26 mouse cellular contexts compared by ENCODE assay signal in the genomic region with DNA sequence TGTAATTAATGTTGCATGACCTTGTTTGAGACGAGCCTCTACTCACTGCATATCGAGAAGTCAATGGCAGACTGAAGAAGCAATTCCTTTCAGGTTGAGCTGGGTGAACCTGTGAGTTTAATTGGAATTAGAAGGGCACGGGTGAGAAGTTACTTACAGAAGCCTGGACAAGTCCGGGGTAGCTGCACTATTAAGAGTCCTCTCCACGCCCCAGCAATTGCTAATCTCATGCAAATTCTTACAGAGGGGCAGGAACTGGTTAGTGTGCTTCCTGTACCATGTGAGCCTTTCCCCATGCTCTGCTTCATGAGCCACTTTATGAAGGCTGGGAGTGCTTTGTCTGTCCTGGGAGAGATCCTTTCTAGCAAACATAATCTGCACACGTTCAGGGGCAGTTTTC.
A peak's percentile ranks its signal among the peaks of the same experiment; 100 is the strongest.
DNase-seq lines count a peak whose midpoint lies in the region; ATAC-seq and TF ChIP-seq lines count a peak whose summit lies in the region.
"Had no signal": no experiment of that assay in that cellular context is flagged by ENCODE, and none has a peak within 500 bp of the region (broad histone marks: within the 10 kb centered on the region; RNA-seq: fewer than 3 reads in every experiment).

No protein-coding gene starts in this region.

- TF ChIP-seq POLR2A in kidney, adult 2 months (IDR thresholded peaks at IDR 0.05; ENCODE audit: low read depth, low read length) = no peak

- H3K9ac ChIP-seq in kidney, embryonic 16.5 days (replicated peaks; ENCODE audit: low read length) = no peak overlapping the region
- no peak overlapping the region for H3K9ac ChIP-seq in forebrain, postnatal 0 days
- H3K9ac ChIP-seq: heart, embryonic 13.5 days; hindbrain, embryonic 12.5 days; intestine, embryonic 15.5 days; limb, embryonic 12.5 days; liver, embryonic 15.5 days; lung, embryonic 14.5 days; midbrain, embryonic 12.5 days had no signal

- DNase-seq in ZHBTc4 (ENCODE audit: low read depth, low spot score) = peak; percentile 12
- peak; percentile 12 for DNase-seq in kidney, adult 2 months
- peak; percentile 15 to 40 for DNase-seq in kidney, postnatal 4 days
- no peak for DNase-seq in embryo, embryonic 10 days (ENCODE audit: low spot score)
- no peak for DNase-seq in forebrain, postnatal 0 days
- no peak for DNase-seq in layer of hippocampus, postnatal 10 days (ENCODE audit: low spot score in 2 of 2)
- DNase-seq: adrenal gland, postnatal 14 days; cerebellum, adult 18-20 months; cerebellum, postnatal 10 days; gastrocnemius, postnatal 10 days; heart, postnatal 10 days; layer of hippocampus, adult 9-11 months; lung, embryonic 14.5 days; lung, postnatal 14 days; right cerebral cortex, postnatal 14 days had no signal

- ATAC-seq in kidney, embryonic 16.5 days (ENCODE audit: low FRiP score, low TSS enrichment) = peak; percentile 92
- no peak for ATAC-seq in forebrain, postnatal 0 days
- ATAC-seq: forebrain, embryonic 16.5 days; hindbrain, postnatal 0 days; intestine, embryonic 15.5 days had no signal

- no peaks in the 10 kb centered on the region for H3K4me1 ChIP-seq in kidney, adult 2 months (ENCODE audit: control insufficient read depth, insufficient read depth, low read length)
- no peaks in the 10 kb centered on the region for H3K4me1 ChIP-seq in kidney, embryonic 16.5 days (ENCODE audit: insufficient read depth, low read length)
- no peaks in the 10 kb centered on the region for H3K4me1 ChIP-seq in forebrain, postnatal 0 days (ENCODE audit: insufficient read depth)
- H3K4me1 ChIP-seq: heart, embryonic 13.5 days; hindbrain, embryonic 12.5 days; intestine, embryonic 15.5 days; limb, embryonic 12.5 days; liver, embryonic 15.5 days; megakaryocyte, embryonic 14.5 days; midbrain, embryonic 12.5 days had no signal

- no peak overlapping the region for H3K4me3 ChIP-seq in kidney, adult 2 months (ENCODE audit: insufficient read depth, low read depth, low read length)
- H3K4me3 ChIP-seq in kidney, embryonic 16.5 days (ENCODE audit: low read length) = no peak overlapping the region
- H3K4me3 ChIP-seq in forebrain, postnatal 0 days (ENCODE audit: low read depth, low read length) = no peak overlapping the region
- H3K4me3 ChIP-seq: erythroblast, embryonic 14.5 days; heart, embryonic 13.5 days; hindbrain, embryonic 12.5 days; intestine, embryonic 15.5 days; limb, embryonic 12.5 days; liver, embryonic 15.5 days; megakaryocyte, embryonic 14.5 days; midbrain, embryonic 12.5 days had no signal

- no peaks in the 10 kb centered on the region for H3K27me3 ChIP-seq in kidney, adult 2 months (replicated peaks; ENCODE audit: control insufficient read depth, insufficient read depth, low read length)
- H3K27me3 ChIP-seq in kidney, embryonic 16.5 days (ENCODE audit: insufficient read depth, low read length) = no peaks in the 10 kb centered on the region
- H3K27me3 ChIP-seq in forebrain, postnatal 0 days (ENCODE audit: insufficient read depth, low read length) = no peaks in the 10 kb centered on the region
- H3K27me3 ChIP-seq: heart, embryonic 13.5 days; hindbrain, embryonic 12.5 days; intestine, embryonic 15.5 days; limb, embryonic 12.5 days; liver, embryonic 15.5 days; megakaryocyte, embryonic 14.5 days; midbrain, embryonic 12.5 days had no signal

- peak overlapping the region; percentile 18; the same call in 1 of the 2 replicates for H3K4me2 ChIP-seq in kidney, embryonic 16.5 days (replicated peaks; ENCODE audit: low read depth, low read length)
- H3K4me2 ChIP-seq in forebrain, postnatal 0 days (ENCODE audit: low read depth) = no peak overlapping the region
- H3K4me2 ChIP-seq: heart, embryonic 13.5 days; hindbrain, embryonic 12.5 days; intestine, embryonic 15.5 days; limb, embryonic 12.5 days; liver, embryonic 15.5 days; lung, embryonic 14.5 days; midbrain, embryonic 12.5 days had no signal

- no peak overlapping the region for H3K27ac ChIP-seq in kidney, adult 2 months (ENCODE audit: insufficient read depth, low read depth, low read length)
- 0 out of 2 replicates have a peak overlapping the region, but pooled peaks have one; percentile 50 for H3K27ac ChIP-seq in kidney, embryonic 16.5 days (ENCODE audit: low read length)
- H3K27ac ChIP-seq in forebrain, postnatal 0 days (ENCODE audit: low read depth, low read length) = no peak overlapping the region
- H3K27ac ChIP-seq: heart, embryonic 13.5 days; hindbrain, embryonic 12.5 days; hindbrain, postnatal 0 days; intestine, embryonic 15.5 days; limb, embryonic 12.5 days; liver, embryonic 15.5 days; midbrain, embryonic 12.5 days had no signal

- no peaks in the 10 kb centered on the region for H3K36me3 ChIP-seq in kidney, adult 2 months (ENCODE audit: control insufficient read depth, insufficient read depth, low read length)
- H3K36me3 ChIP-seq in kidney, embryonic 16.5 days (ENCODE audit: insufficient read depth, low read length) = no peaks in the 10 kb centered on the region
- H3K36me3 ChIP-seq in forebrain, postnatal 0 days (ENCODE audit: insufficient read depth) = no peaks in the 10 kb centered on the region
- H3K36me3 ChIP-seq: heart, embryonic 13.5 days; hindbrain, embryonic 12.5 days; intestine, embryonic 15.5 days; limb, embryonic 12.5 days; liver, embryonic 15.5 days; midbrain, embryonic 12.5 days had no signal

- 30% methylated on average over 6 of the region's 6 CpGs for WGBS in kidney, adult 2 months
- 60% methylated on average over 6 of the region's 6 CpGs for WGBS in kidney, embryonic 16.5 days
- 66% methylated on average over 6 of the region's 6 CpGs for WGBS in forebrain, postnatal 0 days

- no peaks in the 10 kb centered on the region for H3K9me3 ChIP-seq in kidney, embryonic 16.5 days (ENCODE audit: low read length)
- no peaks in the 10 kb centered on the region for H3K9me3 ChIP-seq in forebrain, postnatal 0 days (ENCODE audit: low read length)
- H3K9me3 ChIP-seq: heart, embryonic 13.5 days; hindbrain, embryonic 12.5 days; intestine, embryonic 15.5 days; limb, embryonic 12.5 days; liver, embryonic 15.5 days; midbrain, embryonic 12.5 days had no signal

- TF ChIP-seq CTCF in kidney, adult 2 months (conservative IDR thresholded peaks at IDR 0.05; ENCODE audit: insufficient read depth, insufficient read length, low read depth, low read length) = no peak
- no peak for TF ChIP-seq CTCF in forebrain, postnatal 0 days (IDR thresholded peaks at IDR 0.05; ENCODE audit: low read depth)

Comparison
In these comparisons a context has a peak if more than half of its experiments do, and no peak if none do; other contexts are left out.
1. DNase-seq: peak in ZHBTc4 (single experiment), kidney, adult 2 months (single experiment) and kidney, postnatal 4 days (2 of 2); none in embryo, embryonic 10 days (single experiment), forebrain, postnatal 0 days (single experiment) and layer of hippocampus, postnatal 10 days (0 of 2).